Mouse (Mus musculus) forebrain, postnatal 0 days (tissue): ENCODE results near the gene Tmtc4. TPM values are rescaled to one million over a fixed set of nuclear protein-coding genes. Genes with fewer than 3 reads are reported as not detected.

Source experiments
- ATAC-seq: fragments of 200-750 bp; cut with Nextera tagmentation; 2 replicates; pipeline ENCODE4 v1.8.0; 2017; ENCODE audit warnings: mild to moderate bottlenecking, moderate library complexity
- DNase-seq: peaks from one replicate; pipeline ENCODE4 v3.0.0-alpha.2; 2015
- H3K27ac ChIP-seq: fragments of 300-500 bp; sonication (generic); 2 replicates; pipeline ENCODE4 v1.5.1; 2014; ENCODE audit warnings: low read depth, mild to moderate bottlenecking, antibody characterized with exemption, low read length, moderate library complexity, mixed read lengths
- H3K27me3 ChIP-seq: fragments of 300-500 bp; sonication (generic); 2 replicates; pipeline ENCODE4 v1.6.1; 2014; ENCODE audit warnings: mild to moderate bottlenecking, low read length, mixed read lengths; ENCODE audit not compliant: insufficient read depth
- H3K36me3 ChIP-seq: fragments of 300-500 bp; sonication (generic); 2 replicates; pipeline ENCODE4 v1.6.1; 2014; ENCODE audit warnings: mild to moderate bottlenecking, moderate library complexity; ENCODE audit not compliant: insufficient read depth
- H3K4me1 ChIP-seq: fragments of 300-500 bp; sonication (generic); 2 replicates; pipeline ENCODE4 v1.6.1; 2014; ENCODE audit warnings: antibody characterized with exemption; ENCODE audit not compliant: insufficient read depth
- H3K4me2 ChIP-seq: fragments of 300-500 bp; sonication (generic); 2 replicates; pipeline ENCODE4 v1.6.1; 2014; ENCODE audit warnings: low read depth, mild to moderate bottlenecking, moderate library complexity
- H3K4me3 ChIP-seq: fragments of 300-500 bp; sonication (generic); 2 replicates; pipeline ENCODE4 v1.5.1; 2014; ENCODE audit warnings: low read depth, low read length, mixed read lengths
- H3K9ac ChIP-seq: fragments of 300-500 bp; sonication (generic); 2 replicates; pipeline ENCODE4 v1.6.1; 2014; ENCODE audit warnings: mild to moderate bottlenecking
- H3K9me3 ChIP-seq: fragments of 300-500 bp; sonication (generic); 2 replicates; pipeline ENCODE4 v1.6.1; 2016; ENCODE audit warnings: low read length
- CTCF ChIP-seq: sonication (generic); IDR thresholded peaks from 2 replicates; pipeline ENCODE4 v1.5.1; 2016; ENCODE audit warnings: antibody characterized with exemption, control low read depth, low read depth
- WGBS: fragments of 180-500 bp; shearing (Covaris S2); extraction: QIAGEN DNeasy Blood & Tissue Kit; methylation state at CpG from one replicate; pipeline ENCODE4 v1.1.7; 2014; 5-methylcytosine and 5-hydroxymethylcytosine counted together
- polyA plus RNA-seq: library from polyadenylated mRNA; unstranded; fragments of >200 nt; fragmentation: Nextera tagmentation; extraction: Ambion mirVana; gene quantifications from 2 replicates; pipeline ENCODE4 v1.2.1, GENCODE M21; 2015
- total RNA-seq: library from RNA; depleted of rRNA; stranded (reverse); fragments of >200 nt; gene quantifications from 2 replicates; pipeline ENCODE4 v1.2.3, GENCODE M21; 2014

Gene Tmtc4
- total and polyA plus RNA-seq, 2 experiments from 2014 or later = 30.1 to 51.8 TPM

DNA sequence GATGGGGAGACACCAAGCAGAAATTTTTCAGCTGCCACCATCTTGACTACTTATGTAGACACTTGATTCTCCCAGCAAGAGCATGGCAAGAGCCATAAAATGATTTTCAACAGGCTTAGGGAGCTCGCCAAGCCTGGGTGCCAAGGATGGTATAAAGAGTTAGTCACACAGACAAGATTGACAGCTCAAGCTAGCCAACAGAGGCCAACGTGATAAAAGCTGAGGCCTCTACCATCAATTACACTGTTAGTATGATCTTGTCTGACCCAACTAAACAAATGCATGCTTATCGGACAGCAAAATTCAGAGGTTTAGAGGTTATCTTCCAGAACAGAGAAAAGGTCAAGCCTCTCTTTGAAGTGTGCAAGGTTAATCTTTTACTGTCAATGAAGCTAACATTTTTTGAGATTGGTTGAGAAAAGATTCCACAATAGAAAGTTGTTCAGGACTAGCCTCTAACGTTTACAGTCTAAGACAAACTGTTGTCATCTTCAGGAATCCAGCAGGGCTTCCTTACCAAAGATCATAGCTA lies 6.8 kb upstream of the Tmtc4 start:
- Histone ChIP-seq H3K4me2 (no peak overlapping the region), H3K9me3 (no peaks in the 10 kb centered on the region), H3K4me1 (no peaks in the 10 kb centered on the region), H3K4me3 (no peak overlapping the region), H3K9ac (no peak overlapping the region), H3K27me3 (no peaks in the 10 kb centered on the region), H3K27ac (no peak overlapping the region), H3K36me3 (no peaks in the 10 kb centered on the region)
- WGBS = 77% methylated on average over 4 of the region's 4 CpGs
- no peak for DNase-seq
- ATAC-seq = no peak
- no peak for TF ChIP-seq CTCF

DNA sequence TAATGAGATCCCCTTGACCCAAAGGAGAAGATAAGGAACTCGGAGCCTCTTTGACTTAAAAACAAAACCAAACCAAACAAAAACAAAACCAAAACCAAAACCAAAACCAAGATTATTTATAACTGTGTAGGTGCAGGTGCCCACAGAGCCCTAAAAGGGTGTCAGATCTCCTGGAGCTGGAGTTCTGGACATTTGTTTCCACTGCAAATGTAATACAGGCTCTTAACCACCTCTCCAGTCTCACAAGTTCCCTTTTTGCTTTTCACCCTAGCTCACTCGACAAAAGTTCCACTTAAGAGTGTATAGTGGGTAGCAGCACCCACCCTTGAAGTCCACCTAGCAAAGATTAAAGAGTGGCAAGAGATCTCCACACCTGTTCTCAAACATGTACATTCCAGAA lies 2.6 kb upstream of the Tmtc4 start:
- no peaks in the 10 kb centered on the region for H3K27me3 ChIP-seq
- WGBS = 81% methylated on average over 2 of the region's 2 CpGs
- no peak overlapping the region for H3K4me3 ChIP-seq
- no peak for DNase-seq
- no peaks in the 10 kb centered on the region for H3K36me3 ChIP-seq
- H3K4me2 ChIP-seq = no peak overlapping the region
- TF ChIP-seq CTCF = no peak
- H3K9ac ChIP-seq = no peak overlapping the region
- no peak overlapping the region for H3K27ac ChIP-seq
- H3K4me1 ChIP-seq = peaks cover 8% of the 10 kb centered on the region
- no peaks in the 10 kb centered on the region for H3K9me3 ChIP-seq
- ATAC-seq = no peak

GRCm38 (mm10) chr14:122982571-122983225 lies 1.1 kb downstream of the Tmtc4 start:
- peak overlapping the region; percentile 81 for H3K27ac ChIP-seq
- no peaks in the 10 kb centered on the region for H3K36me3 ChIP-seq
- H3K27me3 ChIP-seq = no peaks in the 10 kb centered on the region
- peaks cover 8% of the 10 kb centered on the region for H3K4me1 ChIP-seq
- peak; percentile 64 for DNase-seq
- TF ChIP-seq CTCF = no peak
- peak overlapping the region; percentile 67 for H3K4me3 ChIP-seq
- peak; percentile 83 for ATAC-seq
- H3K4me2 ChIP-seq = peak overlapping the region; percentile 96
- WGBS = 1% methylated on average over 56 of the region's 63 CpGs
- H3K9ac ChIP-seq = peak overlapping the region; percentile 78
- H3K9me3 ChIP-seq = no peaks in the 10 kb centered on the region

DNA sequence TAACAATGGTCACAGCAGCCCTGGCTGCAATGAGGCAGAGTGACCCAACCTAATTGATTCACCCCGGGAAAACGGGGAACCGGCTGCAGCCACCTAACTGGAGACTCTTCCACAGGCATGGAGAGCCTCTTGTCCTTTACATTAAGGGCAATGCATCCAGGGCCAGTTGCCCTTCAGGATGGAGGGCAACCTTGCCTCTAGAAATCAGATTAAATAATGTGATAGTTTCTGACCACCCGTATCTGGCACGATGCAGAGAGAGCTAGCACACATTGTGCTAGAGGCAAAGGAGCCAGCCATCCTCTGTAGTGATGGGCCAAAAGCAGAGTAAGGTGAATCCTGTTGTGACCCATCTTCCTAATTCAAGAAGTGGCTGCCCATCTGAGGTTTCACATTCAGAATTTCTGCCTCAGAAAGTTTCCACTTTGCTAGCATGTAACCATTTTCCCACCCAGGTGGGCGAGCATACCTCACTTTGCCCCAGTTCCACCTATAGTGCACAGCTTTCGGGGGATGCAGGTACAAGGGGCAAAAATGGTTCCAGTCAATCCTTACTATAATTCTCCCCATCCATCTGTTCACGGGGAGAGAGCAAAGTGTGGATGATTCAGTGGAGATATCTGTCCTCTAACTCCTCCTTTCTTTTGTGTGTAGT lies 1.9 kb downstream of the Tmtc4 start:
- no peak overlapping the region for H3K27ac ChIP-seq
- no peak for TF ChIP-seq CTCF
- peak overlapping the region; percentile 96 for H3K4me2 ChIP-seq
- H3K27me3 ChIP-seq = no peaks in the 10 kb centered on the region
- no peaks in the 10 kb centered on the region for H3K9me3 ChIP-seq
- H3K4me1 ChIP-seq = peaks cover 8% of the 10 kb centered on the region
- peak overlapping the region; percentile 67 for H3K4me3 ChIP-seq
- no peak for DNase-seq
- ATAC-seq = no peak
- 27% methylated on average over 8 of the region's 8 CpGs for WGBS
- peak overlapping the region; percentile 78 for H3K9ac ChIP-seq
- 0 out of 2 replicates have a peak, but pooled peaks cover 4% of the 10 kb centered on the region for H3K36me3 ChIP-seq

GRCm38 (mm10) chr14:122978871-122979270 lies 5.0 kb downstream of the Tmtc4 start:
- WGBS = 93% methylated on average over 3 of the region's 3 CpGs
- no peak overlapping the region for H3K4me2 ChIP-seq
- H3K9ac ChIP-seq = no peak overlapping the region
- no peaks in the 10 kb centered on the region for H3K27me3 ChIP-seq
- no peak for TF ChIP-seq CTCF
- H3K9me3 ChIP-seq = no peaks in the 10 kb centered on the region
- ATAC-seq (no peak), DNase-seq (no peak)
- peaks cover 8% of the 10 kb centered on the region for H3K4me1 ChIP-seq
- H3K27ac ChIP-seq = no peak overlapping the region
- H3K36me3 ChIP-seq = 0 out of 2 replicates have a peak, but pooled peaks cover 4% of the 10 kb centered on the region
- H3K4me3 ChIP-seq = no peak overlapping the region

GRCm38 (mm10) chr14:122977797-122978140 lies 6.1 kb downstream of the Tmtc4 start:
- H3K4me2 ChIP-seq = no peak overlapping the region
- H3K9ac ChIP-seq = no peak overlapping the region
- DNase-seq (no peak), ATAC-seq (no peak)
- H3K27ac ChIP-seq = no peak overlapping the region
- H3K4me3 ChIP-seq = no peak overlapping the region
- peaks cover 8% of the 10 kb centered on the region for H3K4me1 ChIP-seq
- no peaks in the 10 kb centered on the region for H3K27me3 ChIP-seq
- TF ChIP-seq CTCF = no peak
- H3K36me3 ChIP-seq = 0 out of 2 replicates have a peak, but pooled peaks cover 4% of the 10 kb centered on the region
- 65% methylated on average over 1 of the region's 1 CpGs for WGBS
- H3K9me3 ChIP-seq = no peaks in the 10 kb centered on the region
